Mouse (Mus musculus) frontal cortex, adult 2 months (tissue): ENCODE measurements around the gene Gm42906. TPM values are rescaled to one million over a fixed set of nuclear protein-coding genes. Genes with fewer than 3 reads are reported as not detected.

Source experiments
- DNase-seq, 2 experiments: peaks; one replicate each; pipeline ENCODE4 v3.0.0; 2022; ENCODE audit warnings: low spot score in 1 of 2; ENCODE audit errors: extremely low spot score in 1 of 2
- polyA plus RNA-seq: library from polyadenylated mRNA; depleted of rRNA; stranded (reverse); fragments of >200 nt; gene quantifications from 2 replicates; pipeline ENCODE4 v1.2.3, GENCODE M21; 2012

Gene Gm42906
- polyA plus RNA-seq, 1 experiment = not detected

GRCm38 (mm10) chr5:151126608-151127005, 301.4 kb downstream of the Gm42906 start:
- DNase-seq = no peak

- no peak for DNase-seq
Measured at GRCm38 (mm10) chr5:151125985-151126607, 301.9 kb downstream of the Gm42906 start.

GRCm38 (mm10) chr5:151117846-151118245, 310.1 kb downstream of the Gm42906 start:
- DNase-seq = no peak

- DNase-seq = no peak
Measured at GRCm38 (mm10) chr5:151116192-151116887, 311.6 kb downstream of the Gm42906 start.

- no peak for DNase-seq
Measured at GRCm38 (mm10) chr5:151112743-151113142, 315.2 kb downstream of the Gm42906 start.

- DNase-seq = no peak
Measured at GRCm38 (mm10) chr5:151111080-151111871, 316.7 kb downstream of the Gm42906 start.

GRCm38 (mm10) chr5:151110461-151110908, 317.5 kb downstream of the Gm42906 start:
- DNase-seq = peak; percentile 65 to 80

- DNase-seq = no peak
Measured at GRCm38 (mm10) chr5:151109822-151110221, 318.1 kb downstream of the Gm42906 start.

GRCm38 (mm10) chr5:151108955-151109354, 319.0 kb downstream of the Gm42906 start:
- no peak for DNase-seq

GRCm38 (mm10) chr5:151108291-151108897, 319.6 kb downstream of the Gm42906 start:
- no peak for DNase-seq

- DNase-seq = no peak
Measured at GRCm38 (mm10) chr5:151106841-151107240, 321.1 kb downstream of the Gm42906 start.

- DNase-seq = no peak
Measured at GRCm38 (mm10) chr5:151105054-151105971, 322.6 kb downstream of the Gm42906 start.

GRCm38 (mm10) chr5:151104354-151105053, 323.5 kb downstream of the Gm42906 start:
- peak in 1 of 2 experiments; percentile 18 for DNase-seq

GRCm38 (mm10) chr5:151103284-151103683, 324.7 kb downstream of the Gm42906 start:
- DNase-seq = no peak

GRCm38 (mm10) chr5:151102262-151102661, 325.7 kb downstream of the Gm42906 start:
- DNase-seq = no peak

- DNase-seq = no peak
Measured at GRCm38 (mm10) chr5:151096012-151096411, 332.0 kb downstream of the Gm42906 start.

GRCm38 (mm10) chr5:151092886-151093665, 334.9 kb downstream of the Gm42906 start:
- DNase-seq = no peak

GRCm38 (mm10) chr5:151090996-151091395, 337.0 kb downstream of the Gm42906 start:
- no peak for DNase-seq
